Mouse (Mus musculus): ENCODE measurements at regions not wholly inside any gene's neighbourhood (a gene's known extent, or its start where the extent isn't known, plus 50 kb on each side); places are given as distances from the start of the nearest gene placed in this dataset.
A peak's percentile ranks its signal among the peaks of the same experiment; 100 is the strongest.

- 28% methylated on average over 1 of the region's 1 CpGs for WGBS
- Histone ChIP-seq H3K27ac (ENCODE audit: insufficient read depth, low read length) (no peak overlapping the region), H3K4me3 (replicated peaks; ENCODE audit: insufficient read depth, low read depth, low read length) (no peak overlapping the region), H3K4me1 (ENCODE audit: control insufficient read depth, insufficient read depth, low read length) (no peaks in the 10 kb centered on the region), H3K27me3 (ENCODE audit: control insufficient read depth, insufficient read depth, low read length) (no peaks in the 10 kb centered on the region)
- peak in 1 of 2 experiments; percentile 23 for DNase-seq
- TF ChIP-seq POLR2A (IDR thresholded peaks at IDR 0.05; ENCODE audit: borderline replicate concordance, insufficient read depth, low read length) (no peak), CTCF (IDR thresholded peaks at IDR 0.05; ENCODE audit: borderline replicate concordance, insufficient read depth, low read depth, low read length) (no peak)
Measured at GRCm38 (mm10) chr4:54338556-54338955, 512.7 kb downstream of the Tmem38b start.

- DNase-seq = no peak
- Histone ChIP-seq H3K4me3 (replicated peaks; ENCODE audit: insufficient read depth, low read depth, low read length) (no peak overlapping the region), H3K27ac (ENCODE audit: insufficient read depth, low read length) (no peak overlapping the region), H3K4me1 (ENCODE audit: control insufficient read depth, insufficient read depth, low read length) (no peaks in the 10 kb centered on the region), H3K27me3 (ENCODE audit: control insufficient read depth, insufficient read depth, low read length) (no peaks in the 10 kb centered on the region)
- WGBS = 94% methylated on average over 1 of the region's 1 CpGs
- TF ChIP-seq CTCF (IDR thresholded peaks at IDR 0.05; ENCODE audit: borderline replicate concordance, insufficient read depth, low read depth, low read length) (no peak), POLR2A (IDR thresholded peaks at IDR 0.05; ENCODE audit: borderline replicate concordance, insufficient read depth, low read length) (no peak)
Measured at GRCm38 (mm10) chr4:54340106-54340505, 514.3 kb downstream of the Tmem38b start.

GRCm38 (mm10) chr4:54353657-54354390, 528.0 kb downstream of the Tmem38b start:
- WGBS = 60% methylated on average over 8 of the region's 8 CpGs
- no peak overlapping the region for H3K27ac ChIP-seq (ENCODE audit: insufficient read depth, low read length)
- H3K4me3 ChIP-seq (replicated peaks; ENCODE audit: insufficient read depth, low read depth, low read length) = no peak overlapping the region
- TF ChIP-seq CTCF (IDR thresholded peaks at IDR 0.05; ENCODE audit: borderline replicate concordance, insufficient read depth, low read depth, low read length) = no peak
- no peak for TF ChIP-seq POLR2A (IDR thresholded peaks at IDR 0.05; ENCODE audit: borderline replicate concordance, insufficient read depth, low read length)
- DNase-seq = no peak
- H3K4me1 ChIP-seq (ENCODE audit: control insufficient read depth, insufficient read depth, low read length) = no peaks in the 10 kb centered on the region
- H3K27me3 ChIP-seq (ENCODE audit: control insufficient read depth, insufficient read depth, low read length) = no peaks in the 10 kb centered on the region; the same call in 1 of the 2 replicates

GRCm38 (mm10) chr4:54354391-54354726, 528.5 kb downstream of the Tmem38b start:
- Histone ChIP-seq H3K4me3 (replicated peaks; ENCODE audit: insufficient read depth, low read depth, low read length) (no peak overlapping the region), H3K27me3 (ENCODE audit: control insufficient read depth, insufficient read depth, low read length) (no peaks in the 10 kb centered on the region; the same call in 1 of the 2 replicates), H3K27ac (ENCODE audit: insufficient read depth, low read length) (no peak overlapping the region), H3K4me1 (ENCODE audit: control insufficient read depth, insufficient read depth, low read length) (no peaks in the 10 kb centered on the region)
- no peak for TF ChIP-seq CTCF (IDR thresholded peaks at IDR 0.05; ENCODE audit: borderline replicate concordance, insufficient read depth, low read depth, low read length)
- TF ChIP-seq POLR2A (IDR thresholded peaks at IDR 0.05; ENCODE audit: borderline replicate concordance, insufficient read depth, low read length) = no peak
- DNase-seq = no peak
- WGBS = 17% methylated on average over 4 of the region's 4 CpGs

- Histone ChIP-seq H3K4me3 (replicated peaks; ENCODE audit: insufficient read depth, low read depth, low read length) (no peak overlapping the region), H3K27me3 (ENCODE audit: control insufficient read depth, insufficient read depth, low read length) (no peaks in the 10 kb centered on the region; the same call in 1 of the 2 replicates), H3K27ac (ENCODE audit: insufficient read depth, low read length) (no peak overlapping the region), H3K4me1 (ENCODE audit: control insufficient read depth, insufficient read depth, low read length) (no peaks in the 10 kb centered on the region)
- 56% methylated on average over 7 of the region's 7 CpGs for WGBS
- no peak for DNase-seq
- TF ChIP-seq CTCF (IDR thresholded peaks at IDR 0.05; ENCODE audit: borderline replicate concordance, insufficient read depth, low read depth, low read length) (no peak), POLR2A (IDR thresholded peaks at IDR 0.05; ENCODE audit: borderline replicate concordance, insufficient read depth, low read length) (no peak)
Measured at GRCm38 (mm10) chr4:54355381-54356040, 529.7 kb downstream of the Tmem38b start.

- Histone ChIP-seq H3K4me1 (ENCODE audit: control insufficient read depth, insufficient read depth, low read length) (no peaks in the 10 kb centered on the region), H3K27ac (ENCODE audit: insufficient read depth, low read length) (no peak overlapping the region), H3K27me3 (ENCODE audit: control insufficient read depth, insufficient read depth, low read length) (no peaks in the 10 kb centered on the region; the same call in 1 of the 2 replicates), H3K4me3 (replicated peaks; ENCODE audit: insufficient read depth, low read depth, low read length) (no peak overlapping the region)
- TF ChIP-seq POLR2A (IDR thresholded peaks at IDR 0.05; ENCODE audit: borderline replicate concordance, insufficient read depth, low read length) (no peak), CTCF (IDR thresholded peaks at IDR 0.05; ENCODE audit: borderline replicate concordance, insufficient read depth, low read depth, low read length) (no peak)
- 93% methylated on average over 2 of the region's 2 CpGs for WGBS
- DNase-seq = no peak
Measured at GRCm38 (mm10) chr4:54356041-54356427, 530.2 kb downstream of the Tmem38b start.

GRCm38 (mm10) chr4:54370909-54371308, 545.1 kb downstream of the Tmem38b start:
- TF ChIP-seq POLR2A (IDR thresholded peaks at IDR 0.05; ENCODE audit: borderline replicate concordance, insufficient read depth, low read length) (no peak), CTCF (IDR thresholded peaks at IDR 0.05; ENCODE audit: borderline replicate concordance, insufficient read depth, low read depth, low read length) (no peak)
- 47% methylated on average over 3 of the region's 3 CpGs for WGBS
- peak overlapping the region; percentile 21; the same call in 1 of the 2 replicates for H3K27ac ChIP-seq (ENCODE audit: insufficient read depth, low read length)
- no peaks in the 10 kb centered on the region for H3K4me1 ChIP-seq (ENCODE audit: control insufficient read depth, insufficient read depth, low read length)
- H3K27me3 ChIP-seq (ENCODE audit: control insufficient read depth, insufficient read depth, low read length) = no peaks in the 10 kb centered on the region; the same call in 1 of the 2 replicates
- no peak for DNase-seq
- no peak overlapping the region for H3K4me3 ChIP-seq (replicated peaks; ENCODE audit: insufficient read depth, low read depth, low read length)

All from cerebellum, adult 2 months (tissue).